Mouse (Mus musculus) cerebellum, adult 9-10 months (tissue): Measurements from ENCODE around the gene Helb.
"Not testable (repeated sequence)": the region's sequence is repeated elsewhere in the genome, so short reads cannot be mapped to it uniquely, and the experiment has no call there.

Source experiments
- DNase-seq: peaks from one replicate; pipeline ENCODE4 v3.0.0; 2022

Helb gene

DNA sequence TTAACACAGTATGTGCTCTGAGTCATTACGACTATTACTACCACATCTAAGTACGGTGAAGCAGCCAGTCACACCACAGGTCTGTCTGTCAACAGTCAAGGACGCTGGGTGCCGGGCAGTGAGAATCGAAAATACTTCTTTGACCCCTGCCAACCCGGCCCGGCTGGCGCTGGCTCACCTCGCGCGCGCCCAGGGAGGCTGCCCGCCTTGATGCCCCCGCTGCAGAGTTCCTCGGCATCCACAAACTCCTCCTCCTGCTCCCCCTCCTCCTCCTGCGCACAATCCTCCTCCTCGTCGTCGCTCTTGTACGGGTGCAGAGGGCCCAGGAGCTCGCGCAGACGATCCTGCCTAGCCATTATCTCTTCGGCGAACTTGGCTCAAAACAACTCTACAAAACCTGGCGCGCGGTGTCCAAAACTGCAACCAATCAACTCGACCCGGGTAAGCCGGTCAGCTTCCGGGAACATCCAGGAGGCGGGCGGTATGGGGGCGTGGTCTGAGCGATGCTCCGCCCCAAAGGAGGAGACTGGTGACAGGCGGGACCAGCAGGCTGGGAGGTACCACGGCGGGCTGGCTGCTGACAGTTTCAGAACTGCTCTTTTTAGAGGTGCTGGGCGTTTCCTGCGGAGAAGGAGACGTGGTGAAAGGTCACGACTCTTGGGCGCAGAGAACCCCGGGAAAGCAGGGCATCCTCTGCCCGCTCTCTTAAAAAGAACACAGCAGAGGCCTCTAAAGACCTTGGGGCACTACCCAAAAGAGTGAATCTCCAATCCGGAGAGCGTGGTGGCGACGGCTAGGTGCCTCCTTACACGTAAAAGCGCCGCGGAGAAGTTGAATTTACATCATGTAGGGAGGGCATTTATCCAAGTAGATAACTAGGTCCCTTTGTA, at the start of gene Helb:
Helb (minus strand) TSS at position 481 of the 890 bp plus-strand sequence.
- peak; percentile 96 for DNase-seq

DNA sequence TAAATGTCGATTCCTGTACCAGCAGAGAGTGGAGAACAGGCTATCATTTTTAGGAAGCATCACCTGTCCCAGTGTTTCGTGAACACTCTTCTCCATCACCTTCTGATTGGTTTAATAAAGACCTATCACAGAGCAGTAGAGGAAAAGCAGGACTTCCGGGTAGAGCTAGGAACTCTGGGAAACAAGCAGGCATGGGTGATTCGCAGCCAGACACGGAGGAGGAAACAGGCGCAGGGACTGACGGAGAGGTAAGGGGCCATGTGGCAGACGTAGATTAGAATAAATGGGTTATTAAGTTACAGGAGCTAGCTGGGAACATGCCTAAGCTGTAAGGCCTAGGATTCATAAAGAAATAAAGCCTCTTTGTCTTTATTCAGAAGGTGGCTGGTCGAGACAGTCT, 47.7 kb upstream of the Helb start:
- DNase-seq: no peak

DNA sequence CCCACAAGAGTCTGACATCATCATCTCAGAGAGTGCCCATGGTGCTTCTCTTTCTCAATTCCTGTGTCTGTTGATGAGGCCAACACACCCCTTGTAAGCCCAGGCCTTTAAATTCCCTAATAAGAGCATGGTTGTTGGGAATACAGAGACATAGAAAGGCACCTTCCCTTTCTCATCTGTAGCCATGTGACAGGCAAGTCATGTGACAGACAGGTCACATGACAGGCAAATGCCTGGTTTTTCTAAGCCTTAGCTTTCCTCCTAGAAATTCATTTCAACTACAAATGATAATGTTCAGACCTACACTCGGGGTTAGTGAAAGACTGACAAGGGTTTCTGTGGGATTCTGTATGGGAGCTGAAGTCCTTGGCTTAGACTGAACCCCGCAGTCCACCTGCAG, 41.1 kb upstream of the Helb start:
- DNase-seq: no peak

DNA sequence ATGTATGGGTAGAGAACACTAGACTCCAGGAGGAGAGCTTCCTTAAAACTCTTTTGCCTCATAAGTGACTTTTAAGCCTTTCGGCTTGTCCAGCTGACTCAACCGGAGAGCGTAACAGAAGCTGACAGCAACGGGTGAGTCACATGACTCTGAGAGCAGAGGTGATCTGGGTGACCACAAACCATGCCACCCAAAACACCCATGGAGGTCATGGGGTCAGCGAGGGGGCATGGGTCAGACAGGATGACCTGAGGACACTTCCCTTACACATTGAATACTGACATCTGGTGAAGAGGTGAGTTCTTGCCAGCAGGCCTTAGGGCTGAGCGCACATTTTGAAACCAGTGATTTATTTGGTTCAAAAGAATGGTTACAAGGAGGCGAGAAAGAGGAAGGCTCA, 38.9 kb upstream of the Helb start:
- no peak for DNase-seq

DNA sequence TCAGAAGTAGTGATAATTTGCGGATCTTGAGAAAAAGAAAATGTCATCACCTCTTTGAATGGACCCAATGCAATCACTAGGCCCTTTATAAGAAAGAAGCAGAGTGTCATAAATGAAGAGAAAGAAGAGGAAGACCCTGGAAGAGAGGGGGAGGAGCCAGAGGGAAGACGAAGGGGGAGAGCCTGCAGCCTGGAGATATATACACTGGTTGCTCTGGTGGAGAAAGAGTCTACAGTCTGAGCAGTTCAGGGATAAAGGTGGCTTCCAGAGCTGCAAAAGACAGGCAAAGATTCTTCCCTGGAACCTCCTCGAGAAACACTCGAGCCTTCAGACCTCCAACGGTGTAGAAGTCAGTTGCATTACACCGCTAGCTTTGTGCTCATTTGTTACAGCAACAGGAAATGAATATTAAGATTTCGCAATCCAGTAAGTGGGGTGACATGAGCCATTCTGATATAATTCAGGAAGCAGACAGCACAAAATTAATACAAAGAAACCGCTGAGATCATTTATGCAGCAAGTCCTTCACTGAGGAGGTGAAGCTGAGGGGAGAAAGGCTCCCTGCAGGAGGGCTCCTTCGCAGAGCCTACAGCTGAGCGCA, 28.2 kb upstream of the Helb start:
- DNase-seq: no peak

DNA sequence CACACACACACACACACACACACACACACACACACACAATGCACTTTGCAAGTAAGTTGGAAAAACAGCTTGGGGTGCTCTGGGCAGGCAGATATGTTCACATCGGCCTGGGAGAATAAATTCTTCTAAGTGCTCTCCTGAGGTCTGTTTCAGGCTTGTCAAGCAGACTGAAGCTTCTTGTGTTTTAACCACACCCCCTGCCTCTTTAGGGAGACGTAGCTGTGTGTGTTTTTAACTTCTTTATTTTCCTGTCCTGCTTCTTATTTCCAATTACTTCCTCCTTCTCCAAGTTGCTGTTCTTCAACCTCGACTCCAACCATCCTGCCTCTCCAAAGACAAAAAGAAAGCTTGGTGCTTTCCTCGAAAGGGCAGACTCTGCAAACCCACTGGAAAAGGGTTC, 27.4 kb upstream of the Helb start:
- DNase-seq: no peak

DNA sequence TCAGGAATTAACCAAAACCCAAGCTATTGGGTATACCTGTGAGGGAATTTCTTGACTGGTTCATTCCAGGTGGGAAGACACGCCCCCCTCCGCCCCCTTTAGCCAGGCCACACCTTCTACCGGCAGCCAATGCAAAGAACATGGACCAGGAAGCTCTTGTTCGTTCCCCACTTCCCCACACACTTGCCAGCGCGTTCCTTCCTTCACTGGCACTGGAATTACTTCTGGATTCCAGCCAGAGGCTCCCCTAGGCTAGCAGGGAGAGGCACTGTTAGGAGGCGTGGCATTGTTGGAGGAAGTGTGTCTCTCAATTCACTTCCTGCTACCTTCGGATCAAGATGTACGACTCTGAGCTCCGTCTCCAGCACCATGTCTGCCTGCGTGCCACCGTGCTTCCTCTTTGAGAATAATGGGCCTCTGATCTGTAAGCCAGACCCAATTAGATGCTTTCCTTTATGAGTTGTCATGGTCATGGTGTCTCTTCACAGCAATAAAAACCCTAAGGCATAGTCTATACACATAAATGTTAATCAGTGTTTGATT, 23.3 kb upstream of the Helb start:
- no peak for DNase-seq

DNA sequence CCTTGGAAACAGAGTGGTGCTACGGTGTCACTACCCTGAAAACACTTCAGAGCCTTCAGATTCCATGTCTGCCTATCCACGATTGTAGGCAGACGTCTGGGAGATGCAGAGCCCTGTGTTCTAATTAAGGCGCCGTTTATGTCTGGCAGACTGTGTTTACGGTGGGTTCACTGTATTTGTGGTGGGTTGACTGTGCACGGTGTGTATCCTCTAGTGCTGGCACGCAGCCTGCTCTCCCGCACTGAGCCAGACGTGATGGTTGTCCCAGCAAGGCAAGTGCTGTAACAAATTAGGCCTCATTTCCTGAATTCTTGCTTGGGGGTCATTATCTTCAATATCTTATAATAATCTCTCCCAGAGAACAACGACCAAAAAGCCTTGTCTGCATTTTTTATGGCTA, 20.9 kb upstream of the Helb start:
- no peak for DNase-seq

DNA sequence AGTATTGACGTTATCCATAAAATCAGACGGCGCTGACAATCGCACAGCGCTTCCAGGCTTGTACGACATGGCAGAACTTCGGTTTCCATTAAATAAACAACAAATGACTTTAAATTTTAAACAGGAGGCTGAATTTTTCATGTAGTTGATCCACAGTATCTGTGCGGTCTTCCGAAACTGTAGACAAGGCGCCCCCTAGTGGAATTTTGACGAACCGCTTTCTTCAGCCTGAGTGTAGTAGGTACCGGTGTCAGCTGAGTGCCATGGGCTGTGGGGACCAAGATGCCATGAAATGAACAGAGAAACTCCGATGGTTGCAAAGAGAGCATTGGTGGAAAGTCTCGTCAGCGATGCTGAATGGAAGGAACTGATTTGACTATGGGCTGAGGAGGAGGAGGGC, 17.8 kb upstream of the Helb start:
- DNase-seq: no peak

DNA sequence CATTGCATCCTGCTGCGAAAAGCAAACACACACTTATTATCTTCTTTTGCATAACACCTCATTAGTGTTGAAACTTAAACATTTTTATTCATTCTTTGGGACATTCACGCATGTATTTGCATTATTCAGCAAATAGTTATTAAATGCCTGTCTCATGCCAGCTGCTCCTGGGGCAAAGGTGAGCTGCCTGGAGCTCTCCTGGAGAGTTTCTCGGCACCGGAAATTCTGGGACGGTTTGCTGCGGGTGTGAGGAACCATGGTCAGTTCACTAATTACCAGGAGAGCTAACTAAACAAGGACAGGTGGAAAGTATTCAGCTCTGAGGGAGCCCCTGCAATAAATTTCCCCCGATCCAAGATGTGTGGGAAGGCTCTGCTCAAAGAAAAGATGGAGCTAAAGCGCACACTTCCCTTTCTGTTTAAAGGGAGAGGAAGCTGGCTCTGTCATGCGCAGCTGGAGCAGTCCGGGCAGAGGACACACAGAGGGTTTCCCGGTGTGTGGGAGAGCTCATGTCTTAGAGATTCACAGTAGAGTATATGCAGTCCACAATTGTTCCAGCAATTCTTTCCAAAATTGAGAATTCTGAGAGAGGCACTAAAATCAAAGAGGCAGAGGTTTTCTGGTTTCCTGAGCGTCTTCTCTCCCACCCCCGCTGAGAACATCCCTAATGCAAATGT, 16.0 kb upstream of the Helb start:
- DNase-seq: no peak

DNA sequence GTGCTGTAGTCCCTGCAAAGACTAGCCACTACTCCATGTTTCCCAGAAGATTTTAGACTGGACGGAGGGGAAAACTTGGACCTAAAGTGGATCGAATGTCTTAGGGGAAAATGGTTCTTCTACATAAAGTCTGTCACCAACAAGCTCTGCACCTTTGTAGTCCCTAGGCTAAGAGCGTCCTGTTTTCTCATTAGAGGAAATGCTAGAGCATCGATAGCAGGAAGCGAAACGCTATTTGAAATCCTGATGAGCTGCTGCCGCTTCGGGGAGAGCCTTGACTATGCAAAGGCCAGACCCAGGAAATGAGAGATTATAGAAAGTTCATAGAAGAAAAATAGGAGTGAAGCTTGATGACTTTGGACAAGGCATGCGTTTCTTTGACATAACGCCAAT, 12.7 kb upstream of the Helb start:
- no peak for DNase-seq

DNA sequence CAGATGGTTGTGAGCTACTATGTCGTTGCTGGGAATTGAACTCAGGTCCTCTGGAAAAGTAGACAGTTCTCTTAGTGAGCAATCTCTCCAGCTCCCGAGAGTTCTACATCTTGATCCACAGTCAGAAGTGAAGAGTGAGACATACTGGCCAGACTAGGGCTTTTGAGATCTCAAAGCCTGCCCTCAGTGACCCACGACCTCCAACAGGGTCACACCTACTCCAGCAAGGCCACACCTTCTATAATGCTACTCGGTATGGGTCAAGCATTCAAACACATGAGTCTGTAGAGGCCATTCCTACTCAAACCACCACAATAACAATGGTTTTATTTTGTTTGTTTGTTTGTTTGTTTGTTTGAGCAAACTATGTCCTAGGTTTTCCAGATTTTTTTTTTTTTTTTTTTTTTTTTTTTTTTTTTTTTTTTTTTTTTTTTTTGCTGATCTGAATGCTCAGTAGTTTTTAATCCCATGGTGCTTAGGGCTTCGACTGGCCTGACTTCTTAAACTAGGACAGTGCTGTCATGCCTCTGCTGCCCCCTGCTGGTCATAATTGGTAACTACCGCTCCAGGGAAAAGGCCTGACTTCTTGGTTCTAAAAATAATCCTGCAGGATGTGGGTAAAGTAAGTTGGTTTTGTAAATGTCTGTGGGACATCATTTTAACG, 12.1 kb upstream of the Helb start:
- peak; percentile 77 for DNase-seq

DNA sequence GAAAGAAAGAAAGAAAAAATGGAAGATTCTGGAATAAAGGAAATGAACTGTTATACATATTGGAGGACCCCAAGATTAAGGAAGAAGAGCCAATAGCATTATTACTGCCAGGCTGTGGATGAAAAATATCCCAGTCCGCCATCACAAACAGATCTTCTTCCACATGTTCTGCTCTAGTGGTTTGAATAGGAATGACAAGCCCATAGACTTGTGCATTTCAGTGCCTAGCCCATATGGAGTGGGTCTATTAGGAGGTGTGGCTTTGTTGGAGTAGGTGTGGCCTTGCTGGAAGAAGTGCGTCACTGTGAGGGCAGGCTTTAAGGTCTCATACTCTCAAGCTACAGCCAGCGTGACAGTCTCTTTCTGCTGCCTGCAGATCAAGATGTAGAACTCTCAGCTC, 10.9 kb upstream of the Helb start:
- DNase-seq: no peak

DNA sequence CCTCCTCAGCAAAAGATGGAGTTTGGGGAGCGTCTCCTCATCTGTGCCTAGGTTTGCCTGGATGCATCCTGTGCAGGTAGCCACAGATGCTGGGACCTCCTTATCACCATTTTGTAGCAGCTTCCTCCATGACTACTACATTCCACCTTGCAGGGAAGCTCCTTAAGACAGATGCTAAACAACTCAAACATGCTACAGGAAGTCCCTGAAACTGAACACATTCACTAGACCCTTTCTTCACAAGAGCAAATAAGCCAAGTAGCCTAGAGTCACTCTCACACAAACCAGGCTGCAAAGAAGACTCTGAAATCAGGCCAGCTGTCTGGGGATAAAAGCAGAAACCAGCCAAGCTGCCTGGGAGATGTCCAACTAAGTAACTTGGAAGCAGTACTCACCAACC, 2.5 kb upstream of the Helb start:
- no peak for DNase-seq

DNA sequence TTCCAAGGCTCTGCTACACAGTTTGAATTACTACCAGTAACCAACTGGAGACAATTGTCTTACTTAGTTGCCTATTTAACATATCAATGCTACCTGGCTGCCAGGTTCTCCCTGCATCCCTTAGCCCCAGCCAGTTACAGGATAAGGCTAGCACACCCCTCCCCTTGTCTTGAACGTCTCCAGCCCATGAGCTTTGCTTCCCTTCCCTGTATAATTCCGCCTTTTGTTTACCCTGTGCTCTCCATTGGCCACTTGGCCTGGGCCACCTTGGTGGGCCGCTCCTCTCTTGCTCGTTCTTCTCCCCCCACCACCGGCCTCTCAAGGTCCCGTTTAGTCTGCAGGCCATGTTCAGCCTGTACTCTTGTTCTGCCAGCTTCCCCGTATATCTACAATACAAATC, 1.7 kb upstream of the Helb start:
- no peak for DNase-seq

DNA sequence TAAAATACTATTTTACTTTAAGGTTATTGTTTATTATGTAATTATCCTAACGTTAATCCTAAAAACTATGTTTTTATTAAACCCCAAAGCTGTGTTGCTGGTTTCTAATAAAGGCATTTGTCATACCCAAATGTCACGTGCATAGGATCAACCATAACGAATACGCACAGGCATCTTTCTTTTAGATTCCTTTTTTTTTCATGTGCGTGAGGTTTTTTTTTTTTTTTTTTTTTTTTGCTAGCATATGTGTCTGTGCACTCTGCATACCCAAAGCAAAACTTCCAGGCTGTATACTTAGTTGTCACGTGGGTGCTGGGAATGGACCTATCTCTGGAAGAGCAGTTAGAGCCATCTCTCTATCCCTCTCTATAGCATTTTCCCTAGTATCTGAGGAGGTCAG, 1.2 kb upstream of the Helb start:
- DNase-seq: no peak

DNA sequence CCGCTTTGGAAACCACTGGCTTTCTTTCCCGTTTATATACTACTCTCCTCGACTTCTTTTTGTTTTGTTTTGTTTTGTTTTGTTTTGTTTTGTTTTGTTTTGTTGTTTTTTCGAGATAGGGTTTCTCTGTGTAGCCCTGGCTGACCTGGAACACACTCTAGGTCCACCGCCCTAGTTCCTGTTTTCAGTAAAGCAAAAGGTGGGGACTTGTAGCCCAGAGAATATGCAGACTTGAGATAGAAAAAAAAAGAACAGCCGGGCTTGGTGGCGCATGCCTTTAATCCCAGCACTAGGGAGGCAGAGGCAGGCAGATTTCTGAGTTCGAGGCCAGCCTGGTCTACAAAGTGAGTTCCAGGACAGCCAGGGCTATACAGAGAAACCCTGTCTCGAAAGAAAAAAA, 695 bp upstream of the Helb start:
- DNase-seq: not testable (repeated sequence)

DNA sequence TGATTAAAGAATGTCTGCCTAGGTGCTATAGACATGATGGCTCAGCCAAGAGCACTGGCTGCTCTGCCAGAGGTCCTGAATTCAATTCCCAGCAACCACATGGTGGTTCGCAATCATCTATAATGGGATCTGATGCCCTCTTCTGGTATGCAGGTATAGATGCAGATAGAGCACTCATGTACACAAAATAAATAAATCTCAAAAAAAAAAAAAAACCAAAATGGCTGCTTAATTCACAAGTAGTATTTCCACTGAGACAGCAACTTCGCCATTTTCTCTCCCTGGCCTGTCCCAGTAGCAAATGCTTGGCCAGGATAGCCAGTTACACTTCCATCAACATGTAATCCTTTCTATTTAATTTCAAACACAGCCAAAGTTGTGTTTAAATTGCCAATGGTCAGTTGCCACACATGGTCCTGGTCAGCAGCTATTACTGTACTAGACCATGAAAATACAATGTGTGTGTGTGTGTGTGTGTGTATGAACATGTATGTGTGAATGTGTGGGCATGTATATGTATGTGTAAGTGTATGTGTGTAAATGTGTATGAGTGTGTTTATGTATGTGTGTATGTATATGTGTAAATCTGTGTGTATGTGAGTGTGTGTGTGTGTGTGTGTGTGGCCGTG, 982 bp downstream of the Helb start:
- DNase-seq: no peak

DNA sequence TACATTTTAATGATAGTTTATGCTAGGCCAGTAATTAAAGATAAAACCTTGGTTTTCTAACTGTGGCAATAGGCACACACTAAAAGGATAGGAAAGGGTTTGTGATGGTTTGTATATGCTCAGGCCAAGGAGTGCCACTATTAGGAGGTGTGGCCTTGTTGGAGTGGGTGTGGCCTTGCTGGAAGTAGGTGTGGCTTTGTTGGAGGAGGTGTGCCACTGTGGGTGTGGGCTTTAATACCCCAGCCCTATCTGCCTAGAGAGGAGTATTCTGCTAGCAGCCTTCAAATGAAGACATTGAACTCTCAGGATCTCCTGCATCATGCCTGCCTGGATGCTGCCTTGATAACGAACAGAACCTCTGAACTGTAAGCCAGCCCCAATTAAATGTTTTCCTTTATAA, 12.0 kb downstream of the Helb start:
- DNase-seq: no peak

DNA sequence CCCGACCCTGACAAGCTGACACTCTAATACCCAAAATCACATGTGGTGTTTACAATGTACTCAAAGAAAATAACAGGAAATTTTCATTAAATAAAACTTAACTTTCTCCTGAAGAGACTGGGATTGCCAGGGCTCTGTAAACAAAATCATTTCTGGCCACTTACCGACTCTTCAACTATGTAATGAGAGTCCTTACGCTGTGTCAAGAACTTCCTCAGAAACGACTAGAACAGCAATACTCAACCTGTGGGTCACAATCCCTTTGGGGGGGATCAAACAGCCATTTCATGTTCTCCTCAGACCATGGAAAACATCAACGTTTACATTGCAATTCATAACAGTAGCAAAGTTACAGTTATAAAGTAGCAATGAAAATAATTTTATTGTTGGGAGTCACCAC, 15.2 kb downstream of the Helb start:
- no peak for DNase-seq

DNA sequence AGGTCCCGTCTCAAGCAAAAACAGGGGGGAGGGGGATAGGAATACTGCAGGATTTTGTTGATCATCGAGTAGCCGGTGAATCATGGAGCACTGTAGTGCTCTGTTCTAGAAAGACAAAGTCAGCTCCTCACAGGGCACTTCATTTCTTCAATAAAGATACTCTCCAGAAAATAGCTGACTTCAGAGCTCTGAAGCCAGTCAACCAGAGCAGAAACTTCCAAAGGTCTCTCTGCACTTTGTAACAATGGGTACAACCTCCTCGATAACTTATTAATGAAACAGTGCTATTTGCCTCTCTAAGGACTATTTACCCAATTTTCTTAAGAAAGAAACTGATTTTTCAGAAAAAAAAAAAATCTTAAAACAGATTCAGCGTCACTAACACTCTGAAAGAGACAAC, 17.1 kb downstream of the Helb start:
- no peak for DNase-seq

DNA sequence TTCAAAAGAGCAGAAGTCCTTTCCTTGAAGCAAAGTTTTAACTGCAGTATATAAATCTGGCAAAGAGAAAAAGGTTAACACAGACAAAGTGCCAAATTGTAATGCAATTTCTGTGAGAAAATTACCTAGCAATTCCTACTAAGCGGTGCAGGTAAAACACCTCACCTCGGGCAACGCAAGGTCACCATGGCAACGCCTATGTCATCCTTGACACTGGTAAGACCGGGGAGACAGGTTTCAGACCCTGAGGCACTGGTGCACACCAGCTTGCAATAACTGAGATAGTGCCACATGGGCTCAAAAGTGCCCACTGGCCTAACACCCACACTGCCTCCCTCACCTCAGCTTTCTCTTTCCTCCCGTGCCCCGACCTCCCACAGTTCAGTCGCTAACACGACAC, 17.7 kb downstream of the Helb start:
- no peak for DNase-seq

DNA sequence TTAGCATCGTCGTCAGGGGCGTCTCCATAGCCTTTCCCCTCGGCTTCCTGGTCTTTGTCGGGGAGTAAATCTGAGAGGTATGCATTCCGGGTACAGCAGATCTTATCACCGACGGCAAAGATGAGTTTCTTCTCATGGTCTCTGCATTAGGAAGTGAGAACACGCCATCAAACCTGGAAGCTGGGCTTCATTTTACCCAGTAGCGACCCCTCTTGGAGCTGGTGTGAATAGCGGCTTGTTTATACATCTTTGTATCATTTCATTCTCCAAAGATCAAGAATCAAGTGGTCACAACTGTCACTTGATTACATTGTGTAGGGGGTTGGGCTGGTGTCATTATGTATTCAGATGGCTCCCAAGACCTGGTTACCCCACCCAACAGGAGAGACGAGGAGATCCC, 20.2 kb downstream of the Helb start:
- DNase-seq: no peak
